Mouse (Mus musculus): ENCODE measurements at regions not wholly inside any gene's neighbourhood (a gene's known extent, or its start where the extent isn't known, plus 50 kb on each side); places are given as distances from the start of the nearest gene placed in this dataset.

- Histone ChIP-seq H3K4me3 (no peak overlapping the region), H3K4me2 (no peak overlapping the region), H3K4me1 (replicated peaks) (no peaks in the 10 kb centered on the region), H3K36me3 (no peaks in the 10 kb centered on the region), H3K9ac (no peak overlapping the region), H3K27me3 (no peaks in the 10 kb centered on the region), H3K27ac (replicated peaks) (no peak overlapping the region), H3K9me3 (no peaks in the 10 kb centered on the region)
- 96% methylated on average over 5 of the region's 5 CpGs for WGBS
- ATAC-seq (ENCODE audit: low read depth): no peak
Observed at GRCm38 (mm10) chr12:25359931-25360330, 263.0 kb upstream of the Id2 start.

DNA sequence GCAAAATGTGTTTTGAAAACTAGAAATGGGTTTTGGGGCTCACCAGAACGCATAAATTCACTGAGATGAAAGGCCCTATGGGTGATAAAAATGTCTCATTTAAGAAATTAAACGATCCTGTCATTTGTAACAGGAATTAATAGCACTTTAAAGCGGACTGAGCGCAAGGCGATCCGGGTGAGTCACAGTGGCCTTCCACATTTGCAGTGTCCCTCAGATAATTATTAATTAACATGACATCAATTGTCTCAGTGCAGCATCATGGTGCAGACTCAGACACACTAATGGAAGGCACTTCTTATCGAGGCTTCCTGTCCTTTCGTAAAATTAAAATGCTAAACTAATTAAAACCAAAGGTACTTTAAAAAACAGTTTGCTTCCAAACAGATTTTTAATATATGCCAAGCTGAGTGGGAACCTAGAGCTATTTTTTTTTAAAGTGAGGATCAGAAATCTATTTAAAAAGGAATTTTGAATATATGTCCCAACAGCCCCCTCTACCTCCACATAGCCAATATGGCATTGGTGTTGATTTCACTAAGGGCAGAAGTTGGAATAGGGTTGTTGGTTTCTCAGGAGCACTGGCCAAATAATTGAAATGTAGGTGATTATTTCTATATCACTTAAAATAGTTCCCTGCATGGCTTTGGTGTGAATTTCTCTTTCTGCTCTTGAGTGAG is 262.0 kb upstream of the Id2 start:
- Histone ChIP-seq H3K4me2 (no peak overlapping the region), H3K27me3 (no peaks in the 10 kb centered on the region), H3K9me3 (no peaks in the 10 kb centered on the region), H3K9ac (no peak overlapping the region), H3K4me1 (replicated peaks) (no peaks in the 10 kb centered on the region), H3K27ac (replicated peaks) (no peak overlapping the region), H3K36me3 (no peaks in the 10 kb centered on the region), H3K4me3 (no peak overlapping the region)
- WGBS: 54% methylated on average over 8 of the region's 8 CpGs
- ATAC-seq (ENCODE audit: low read depth): no peak

DNA sequence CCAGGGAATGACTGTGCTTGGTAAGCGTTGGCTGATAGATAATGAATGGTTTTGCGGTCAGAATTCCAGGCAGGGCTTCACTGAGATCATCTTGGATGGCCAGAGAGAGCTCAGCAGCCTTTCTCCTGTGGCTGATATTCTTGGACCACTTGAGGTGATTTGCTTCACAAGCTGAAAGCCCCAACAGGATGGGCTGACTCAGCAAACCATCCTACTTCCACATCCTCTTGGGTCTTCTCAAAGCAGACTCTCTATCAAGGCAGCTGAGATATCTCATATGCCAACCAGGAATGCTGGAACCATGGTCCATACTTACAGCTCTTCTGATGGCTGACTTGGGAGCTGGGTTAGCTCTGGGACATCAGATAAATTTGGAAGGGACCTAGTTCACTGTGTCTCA is 259.8 kb upstream of the Id2 start:
- Histone ChIP-seq H3K9me3 (no peaks in the 10 kb centered on the region), H3K9ac (no peak overlapping the region), H3K4me1 (replicated peaks) (peaks cover 7% of the 10 kb centered on the region; the same call in 1 of the 2 replicates), H3K4me2 (no peak overlapping the region), H3K4me3 (no peak overlapping the region), H3K27ac (replicated peaks) (no peak overlapping the region), H3K27me3 (no peaks in the 10 kb centered on the region), H3K36me3 (no peaks in the 10 kb centered on the region)
- no peak for ATAC-seq (ENCODE audit: low read depth)
- 82% methylated on average over 2 of the region's 2 CpGs for WGBS

- H3K4me1 ChIP-seq (replicated peaks): peaks cover 7% of the 10 kb centered on the region; the same call in 1 of the 2 replicates
- H3K9me3 ChIP-seq: no peaks in the 10 kb centered on the region
- no peaks in the 10 kb centered on the region for H3K36me3 ChIP-seq
- WGBS: 80% methylated on average over 1 of the region's 1 CpGs
- H3K4me2 ChIP-seq: no peak overlapping the region
- no peak overlapping the region for H3K27ac ChIP-seq (replicated peaks)
- no peaks in the 10 kb centered on the region for H3K27me3 ChIP-seq
- no peak for ATAC-seq (ENCODE audit: low read depth)
- no peak overlapping the region for H3K9ac ChIP-seq
- H3K4me3 ChIP-seq: no peak overlapping the region
Observed at GRCm38 (mm10) chr12:25355217-25355616, 258.3 kb upstream of the Id2 start.

GRCm38 (mm10) chr12:25353402-25353896 is 256.5 kb upstream of the Id2 start:
- no peaks in the 10 kb centered on the region for H3K36me3 ChIP-seq
- H3K9ac ChIP-seq: no peak overlapping the region
- H3K4me3 ChIP-seq: no peak overlapping the region
- no peak overlapping the region for H3K4me2 ChIP-seq
- H3K4me1 ChIP-seq (replicated peaks): peaks cover 7% of the 10 kb centered on the region; the same call in 1 of the 2 replicates
- H3K27me3 ChIP-seq: no peaks in the 10 kb centered on the region
- WGBS: 44% methylated on average over 10 of the region's 10 CpGs
- no peak; the same call in 1 of the 2 replicates for ATAC-seq (ENCODE audit: low read depth)
- 0 out of 2 replicates have a peak overlapping the region, but pooled peaks have one; percentile 56 for H3K27ac ChIP-seq (replicated peaks)
- H3K9me3 ChIP-seq: no peaks in the 10 kb centered on the region

DNA sequence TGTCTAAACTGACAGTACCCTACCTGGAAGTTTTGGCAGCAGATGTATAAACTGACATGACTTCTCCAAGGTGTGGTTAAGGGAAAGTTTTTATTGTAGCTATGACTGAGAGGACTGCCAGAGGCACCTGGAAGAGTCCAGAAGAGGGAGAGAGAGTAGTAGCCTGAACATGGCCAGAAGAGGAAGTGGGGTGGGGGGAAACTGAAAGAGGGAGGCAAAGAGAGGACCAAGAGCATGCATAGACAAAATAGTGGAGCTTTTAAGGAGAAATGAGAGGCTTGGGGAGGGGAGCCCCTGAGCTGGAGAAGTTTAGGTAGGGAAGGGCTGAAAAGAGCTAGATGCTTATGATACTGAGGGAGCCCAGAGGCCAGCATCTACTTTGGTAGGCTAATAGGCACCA is 255.2 kb upstream of the Id2 start:
- Histone ChIP-seq H3K27ac (replicated peaks) (no peak overlapping the region), H3K9ac (no peak overlapping the region), H3K27me3 (no peaks in the 10 kb centered on the region), H3K4me3 (no peak overlapping the region), H3K9me3 (no peaks in the 10 kb centered on the region), H3K36me3 (no peaks in the 10 kb centered on the region), H3K4me1 (replicated peaks) (peaks cover 7% of the 10 kb centered on the region; the same call in 1 of the 2 replicates), H3K4me2 (no peak overlapping the region)
- ATAC-seq (ENCODE audit: low read depth): no peak

DNA sequence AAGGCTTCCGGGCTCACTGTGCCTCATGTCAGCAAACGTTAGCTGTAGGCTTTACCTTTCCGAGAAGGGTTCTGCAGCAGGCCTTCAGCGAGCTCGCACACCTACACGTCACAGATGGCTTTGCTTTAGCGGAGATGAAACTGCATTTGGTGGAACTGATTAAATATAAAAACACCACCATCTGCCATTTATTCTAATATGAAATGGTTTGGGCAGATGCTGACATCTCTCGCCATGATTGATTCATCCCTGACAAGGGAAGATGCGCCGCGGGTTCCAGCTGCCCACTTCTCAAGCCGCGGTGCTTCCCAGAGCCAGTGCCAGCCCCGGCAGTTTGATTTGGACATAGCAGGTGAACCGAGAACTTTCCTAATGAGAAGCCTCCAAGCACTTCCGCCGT is 247.4 kb upstream of the Id2 start:
- Histone ChIP-seq H3K27ac (replicated peaks) (0 out of 2 replicates have a peak overlapping the region, but pooled peaks have one; percentile 1), H3K4me3 (no peak overlapping the region), H3K9me3 (no peaks in the 10 kb centered on the region), H3K4me1 (replicated peaks) (peaks cover 10% of the 10 kb centered on the region; the same call in 1 of the 2 replicates), H3K9ac (no peak overlapping the region), H3K4me2 (no peak overlapping the region), H3K27me3 (no peaks in the 10 kb centered on the region), H3K36me3 (no peaks in the 10 kb centered on the region)
- WGBS: 56% methylated on average over 17 of the region's 17 CpGs
- no peak for ATAC-seq (ENCODE audit: low read depth)

DNA sequence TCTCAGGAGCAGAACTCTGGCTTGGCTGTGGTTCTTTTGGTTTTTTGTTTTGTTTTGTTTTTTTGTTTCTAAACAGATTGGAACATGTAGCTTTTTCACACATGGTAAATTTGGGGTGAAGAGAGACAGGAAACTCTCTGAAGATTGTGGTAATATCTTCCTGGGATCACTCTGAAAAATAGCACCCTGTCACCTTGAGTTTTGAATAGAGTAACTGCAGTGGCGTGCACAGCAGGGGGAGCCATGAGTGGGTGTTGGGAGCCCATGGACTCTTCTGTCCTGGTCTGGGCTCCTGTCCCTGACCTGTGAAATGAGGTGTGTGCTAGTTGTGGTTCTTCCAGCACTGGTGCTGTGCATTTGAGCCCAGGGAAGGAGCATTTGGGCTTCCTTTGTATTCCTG is 241.8 kb upstream of the Id2 start:
- H3K4me2 ChIP-seq: no peak overlapping the region
- H3K27ac ChIP-seq (replicated peaks): no peak overlapping the region
- 96% methylated on average over 1 of the region's 1 CpGs for WGBS
- no peaks in the 10 kb centered on the region for H3K9me3 ChIP-seq
- no peak for ATAC-seq (ENCODE audit: low read depth)
- H3K27me3 ChIP-seq: no peaks in the 10 kb centered on the region
- H3K4me1 ChIP-seq (replicated peaks): no peaks in the 10 kb centered on the region
- no peaks in the 10 kb centered on the region for H3K36me3 ChIP-seq
- no peak overlapping the region for H3K4me3 ChIP-seq
- no peak overlapping the region for H3K9ac ChIP-seq

GRCm38 (mm10) chr12:25335930-25336329 is 239.0 kb upstream of the Id2 start:
- 75% methylated on average over 2 of the region's 2 CpGs for WGBS
- H3K4me1 ChIP-seq (replicated peaks): peaks cover 9% of the 10 kb centered on the region
- no peak overlapping the region for H3K27ac ChIP-seq (replicated peaks)
- H3K4me3 ChIP-seq: no peak overlapping the region
- H3K36me3 ChIP-seq: no peaks in the 10 kb centered on the region
- H3K27me3 ChIP-seq: no peaks in the 10 kb centered on the region
- H3K9me3 ChIP-seq: no peaks in the 10 kb centered on the region
- ATAC-seq (ENCODE audit: low read depth): no peak
- H3K4me2 ChIP-seq: no peak overlapping the region
- no peak overlapping the region for H3K9ac ChIP-seq

- Histone ChIP-seq H3K27me3 (no peaks in the 10 kb centered on the region), H3K4me2 (no peak overlapping the region), H3K4me3 (no peak overlapping the region), H3K4me1 (replicated peaks) (peaks cover 9% of the 10 kb centered on the region), H3K9ac (no peak overlapping the region), H3K27ac (replicated peaks) (no peak overlapping the region), H3K9me3 (no peaks in the 10 kb centered on the region), H3K36me3 (no peaks in the 10 kb centered on the region)
- WGBS: 78% methylated on average over 5 of the region's 5 CpGs
- no peak for ATAC-seq (ENCODE audit: low read depth)
Observed at GRCm38 (mm10) chr12:25335069-25335468, 238.1 kb upstream of the Id2 start.

DNA sequence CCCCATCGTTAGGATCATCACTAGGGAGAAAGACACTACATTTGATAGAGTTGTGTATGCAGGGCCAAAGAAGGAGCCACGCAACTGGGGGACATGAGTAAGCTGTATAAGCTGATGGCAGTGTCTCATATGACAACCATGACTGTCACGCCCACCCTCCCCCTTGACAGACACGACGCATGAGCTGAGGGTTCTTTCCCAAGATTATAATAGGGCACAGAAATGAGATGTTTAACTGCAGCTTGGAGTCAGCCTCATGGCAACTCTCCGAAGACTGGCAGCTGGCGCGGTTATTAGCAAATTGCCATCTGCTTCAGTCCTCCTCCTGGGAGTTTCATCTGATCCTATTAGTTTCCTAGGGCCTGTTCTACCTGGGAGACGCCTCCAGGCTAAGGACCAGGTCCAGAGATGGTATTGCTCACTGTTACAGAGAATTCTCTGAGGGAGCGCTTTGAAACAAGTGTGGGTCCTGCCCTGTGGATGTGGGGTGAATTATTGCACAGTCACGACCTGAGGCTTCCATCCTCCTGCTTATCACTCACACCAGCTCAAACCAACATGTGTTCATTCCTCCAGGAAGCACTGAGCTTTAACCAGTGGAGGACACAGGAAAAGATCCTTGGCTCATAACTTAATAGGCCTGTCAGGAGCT is 235.6 kb upstream of the Id2 start:
- Histone ChIP-seq H3K9ac (no peak overlapping the region), H3K36me3 (no peaks in the 10 kb centered on the region), H3K4me3 (no peak overlapping the region), H3K27ac (replicated peaks) (no peak overlapping the region), H3K4me2 (no peak overlapping the region), H3K9me3 (no peaks in the 10 kb centered on the region), H3K4me1 (replicated peaks) (peaks cover 18% of the 10 kb centered on the region), H3K27me3 (no peaks in the 10 kb centered on the region)
- 55% methylated on average over 11 of the region's 11 CpGs for WGBS
- no peak for ATAC-seq (ENCODE audit: low read depth)

GRCm38 (mm10) chr12:25330004-25330708 is 233.2 kb upstream of the Id2 start:
- Histone ChIP-seq H3K4me2 (no peak overlapping the region), H3K9ac (no peak overlapping the region), H3K36me3 (no peaks in the 10 kb centered on the region), H3K27me3 (no peaks in the 10 kb centered on the region), H3K4me1 (replicated peaks) (peaks cover 18% of the 10 kb centered on the region), H3K9me3 (no peaks in the 10 kb centered on the region), H3K27ac (replicated peaks) (no peak overlapping the region), H3K4me3 (no peak overlapping the region)
- 81% methylated on average over 5 of the region's 5 CpGs for WGBS
- no peak for ATAC-seq (ENCODE audit: low read depth)
